Mouse (Mus musculus) kidney, embryonic 15.5 days (tissue): Measurements from ENCODE around the gene Atp8b4. TPM values are rescaled to one million over a fixed set of nuclear protein-coding genes. Genes with fewer than 3 reads are reported as not detected.

Experiments
- ATAC-seq: fragments of 200-750 bp; cut with Nextera tagmentation; replicated peaks from 2 replicates; pipeline ENCODE4 v1.8.0; 2017; ENCODE audit warnings: moderate TSS enrichment; ENCODE audit not compliant: low FRiP score
- H3K27ac ChIP-seq: fragments of 300-500 bp; sonication (generic); 2 replicates; pipeline ENCODE4 v1.5.1; 2015; ENCODE audit warnings: mild to moderate bottlenecking, inconsistent platforms
- H3K27me3 ChIP-seq: fragments of 300-500 bp; sonication (generic); 2 replicates; pipeline ENCODE4 v1.6.1; 2015; ENCODE audit warnings: inconsistent platforms
- H3K36me3 ChIP-seq: fragments of 300-500 bp; sonication (generic); 2 replicates; pipeline ENCODE4 v1.6.1; 2015; ENCODE audit warnings: inconsistent platforms
- H3K4me1 ChIP-seq: fragments of 300-500 bp; sonication (generic); 2 replicates; pipeline ENCODE4 v1.6.1; 2015; ENCODE audit warnings: inconsistent platforms
- H3K4me2 ChIP-seq: fragments of 300-500 bp; sonication (generic); 2 replicates; pipeline ENCODE4 v1.6.1; 2015; ENCODE audit warnings: moderate library complexity, mild to moderate bottlenecking, inconsistent platforms
- H3K4me3 ChIP-seq: fragments of 300-500 bp; sonication (generic); replicated peaks from 2 replicates; pipeline ENCODE4 v1.5.1; 2015; ENCODE audit warnings: mild to moderate bottlenecking, inconsistent platforms
- H3K9ac ChIP-seq: fragments of 300-500 bp; sonication (generic); 2 replicates; pipeline ENCODE4 v1.6.1; 2015; ENCODE audit warnings: mild to moderate bottlenecking, inconsistent platforms
- H3K9me3 ChIP-seq: fragments of 300-500 bp; sonication (generic); replicated peaks from 2 replicates; pipeline ENCODE4 v1.6.1; 2016; ENCODE audit warnings: inconsistent platforms
- WGBS: fragments of 180-500 bp; shearing (Covaris S2); methylation state at CpG from one replicate; pipeline ENCODE4 v1.1.7; 2015; ENCODE audit warnings: mixed read lengths; 5-methylcytosine and 5-hydroxymethylcytosine counted together
- polyA plus RNA-seq: library from polyadenylated mRNA; unstranded; fragments of >200 nt; fragmentation: Nextera tagmentation; extraction: Ambion mirVana; gene quantifications from 2 replicates; pipeline ENCODE4 v1.2.1, GENCODE M21; 2015

Atp8b4 gene
- polyA plus RNA-seq, 1 experiment from 2014 or later: 0.18 TPM

GRCm38 (mm10) chr2:126493306-126493705 is 7.2 kb downstream of the Atp8b4 start:
- ATAC-seq: no peak
- Histone ChIP-seq H3K27ac (no peak overlapping the region), H3K27me3 (no peaks in the 10 kb centered on the region), H3K4me3 (no peak overlapping the region), H3K9ac (no peak overlapping the region), H3K36me3 (no peaks in the 10 kb centered on the region), H3K4me1 (no peaks in the 10 kb centered on the region), H3K9me3 (no peaks in the 10 kb centered on the region), H3K4me2 (no peak overlapping the region)
- WGBS: 82% methylated on average over 8 of the region's 8 CpGs

- H3K9ac ChIP-seq: no peak overlapping the region
- no peaks in the 10 kb centered on the region for H3K9me3 ChIP-seq
- H3K27ac ChIP-seq: no peak overlapping the region
- 42% methylated on average over 5 of the region's 5 CpGs for WGBS
- no peak for ATAC-seq
- H3K36me3 ChIP-seq: no peaks in the 10 kb centered on the region
- no peaks in the 10 kb centered on the region for H3K27me3 ChIP-seq
- no peak overlapping the region for H3K4me3 ChIP-seq
- H3K4me1 ChIP-seq: no peaks in the 10 kb centered on the region
- no peak overlapping the region for H3K4me2 ChIP-seq
Measured at GRCm38 (mm10) chr2:126492713-126493112, 7.8 kb downstream of the Atp8b4 start.

GRCm38 (mm10) chr2:126491446-126491845 is 9.0 kb downstream of the Atp8b4 start:
- 79% methylated on average over 4 of the region's 4 CpGs for WGBS
- no peak overlapping the region for H3K4me3 ChIP-seq
- no peaks in the 10 kb centered on the region for H3K9me3 ChIP-seq
- H3K36me3 ChIP-seq: no peaks in the 10 kb centered on the region
- no peaks in the 10 kb centered on the region for H3K27me3 ChIP-seq
- no peaks in the 10 kb centered on the region for H3K4me1 ChIP-seq
- H3K27ac ChIP-seq: no peak overlapping the region
- H3K9ac ChIP-seq: no peak overlapping the region
- ATAC-seq: no peak
- no peak overlapping the region for H3K4me2 ChIP-seq

DNA sequence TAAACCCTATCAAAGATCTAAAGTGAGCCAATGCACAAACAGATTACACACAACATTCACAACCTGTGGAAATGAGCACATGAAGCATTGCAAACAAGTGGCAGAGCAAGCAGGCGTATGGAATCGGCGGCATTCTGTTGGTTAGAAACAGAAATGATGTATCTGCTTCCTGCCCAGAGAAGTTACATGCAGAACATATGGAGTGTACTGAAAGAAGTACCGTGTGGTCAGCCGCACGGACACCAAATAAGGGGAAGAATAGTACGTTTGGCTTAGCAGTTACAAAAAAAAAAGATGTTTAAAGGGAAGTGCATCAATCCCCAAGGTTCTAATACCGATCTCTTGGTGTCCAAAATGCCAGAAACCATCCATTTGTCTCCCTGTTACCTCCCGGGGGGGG is 9.9 kb downstream of the Atp8b4 start:
- no peaks in the 10 kb centered on the region for H3K9me3 ChIP-seq
- H3K4me3 ChIP-seq: no peak overlapping the region
- no peak for ATAC-seq
- WGBS: 84% methylated on average over 9 of the region's 9 CpGs
- no peak overlapping the region for H3K4me2 ChIP-seq
- H3K9ac ChIP-seq: no peak overlapping the region
- no peaks in the 10 kb centered on the region for H3K27me3 ChIP-seq
- no peaks in the 10 kb centered on the region for H3K36me3 ChIP-seq
- H3K27ac ChIP-seq: no peak overlapping the region
- no peaks in the 10 kb centered on the region for H3K4me1 ChIP-seq

DNA sequence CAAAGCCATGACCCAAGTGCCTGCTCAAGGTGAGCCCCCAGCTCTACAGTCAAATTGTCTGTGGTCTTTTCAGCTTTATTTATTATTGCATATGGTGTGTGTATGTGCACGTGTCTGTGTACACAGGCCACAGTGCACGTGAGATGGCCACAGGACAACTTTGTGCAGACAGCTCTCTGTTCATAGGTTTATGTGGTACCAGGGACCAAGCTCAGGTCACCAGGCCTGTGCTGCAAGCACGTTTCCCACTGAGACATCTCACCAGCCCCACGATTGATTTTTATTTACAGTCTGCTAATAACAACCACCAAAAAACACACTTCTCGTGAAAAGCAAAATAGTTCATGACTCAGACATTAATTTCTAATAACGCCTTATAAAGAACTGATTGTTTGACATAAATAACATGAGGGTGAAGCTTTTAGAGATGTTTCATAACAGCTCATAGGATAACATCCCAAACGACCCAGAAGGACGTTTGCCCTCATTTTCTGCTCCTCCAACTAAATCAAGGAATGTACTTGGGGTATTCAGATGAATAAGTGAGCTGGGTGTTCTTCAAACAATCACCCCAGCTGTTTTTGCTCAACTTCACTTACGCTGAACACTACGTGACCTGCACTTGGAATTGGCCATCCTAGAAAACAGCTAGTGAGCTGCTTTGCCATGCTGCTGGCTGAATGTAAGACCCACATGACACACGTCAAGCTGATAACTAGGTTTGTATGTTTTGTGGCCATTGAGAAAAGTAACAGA is 15.0 kb downstream of the Atp8b4 start:
- H3K4me3 ChIP-seq: no peak overlapping the region
- H3K27ac ChIP-seq: no peak overlapping the region
- ATAC-seq: no peak
- no peaks in the 10 kb centered on the region for H3K9me3 ChIP-seq
- no peaks in the 10 kb centered on the region for H3K4me1 ChIP-seq
- H3K36me3 ChIP-seq: no peaks in the 10 kb centered on the region
- H3K9ac ChIP-seq: no peak overlapping the region
- no peaks in the 10 kb centered on the region for H3K27me3 ChIP-seq
- WGBS: 71% methylated on average over 11 of the region's 11 CpGs
- no peak overlapping the region for H3K4me2 ChIP-seq

- H3K4me1 ChIP-seq: no peaks in the 10 kb centered on the region
- no peak overlapping the region for H3K4me3 ChIP-seq
- no peaks in the 10 kb centered on the region for H3K9me3 ChIP-seq
- no peak for ATAC-seq
- WGBS: 54% methylated on average over 6 of the region's 6 CpGs
- H3K4me2 ChIP-seq: no peak overlapping the region
- H3K36me3 ChIP-seq: no peaks in the 10 kb centered on the region
- no peak overlapping the region for H3K27ac ChIP-seq
- H3K9ac ChIP-seq: no peak overlapping the region
- H3K27me3 ChIP-seq: no peaks in the 10 kb centered on the region
Measured at GRCm38 (mm10) chr2:126483337-126483736, 17.1 kb downstream of the Atp8b4 start.

DNA sequence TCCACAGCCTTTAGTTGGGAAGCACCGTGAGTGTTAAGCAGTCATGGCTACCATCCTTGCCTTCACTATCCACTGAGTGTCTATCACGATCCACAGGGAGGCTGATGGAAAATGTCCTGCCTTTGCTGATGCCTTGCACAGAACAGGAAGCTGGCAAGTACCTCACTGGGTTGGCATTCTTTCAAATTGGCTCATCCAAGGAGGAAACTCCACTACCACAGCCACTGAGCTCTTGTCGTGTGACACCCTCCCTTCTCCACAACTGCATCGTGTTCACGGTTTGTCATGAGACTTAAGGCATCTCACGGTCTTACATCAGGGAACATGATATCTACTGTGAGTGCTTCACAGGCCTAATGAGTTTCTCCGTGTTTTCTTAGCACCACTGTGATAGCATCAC is 22.9 kb downstream of the Atp8b4 start:
- Histone ChIP-seq H3K9me3 (no peaks in the 10 kb centered on the region), H3K9ac (no peak overlapping the region), H3K4me2 (no peak overlapping the region), H3K4me1 (no peaks in the 10 kb centered on the region), H3K27me3 (no peaks in the 10 kb centered on the region), H3K36me3 (no peaks in the 10 kb centered on the region), H3K27ac (no peak overlapping the region), H3K4me3 (no peak overlapping the region)
- ATAC-seq: no peak
- WGBS: 77% methylated on average over 7 of the region's 7 CpGs

GRCm38 (mm10) chr2:126475681-126476410 is 24.6 kb downstream of the Atp8b4 start:
- Histone ChIP-seq H3K27ac (no peak overlapping the region), H3K4me3 (no peak overlapping the region), H3K4me1 (no peaks in the 10 kb centered on the region), H3K4me2 (no peak overlapping the region), H3K9ac (no peak overlapping the region), H3K27me3 (no peaks in the 10 kb centered on the region), H3K36me3 (no peaks in the 10 kb centered on the region), H3K9me3 (no peaks in the 10 kb centered on the region)
- 85% methylated on average over 11 of the region's 11 CpGs for WGBS
- ATAC-seq: no peak

GRCm38 (mm10) chr2:126474019-126474418 is 26.5 kb downstream of the Atp8b4 start:
- ATAC-seq: no peak
- Histone ChIP-seq H3K4me2 (no peak overlapping the region), H3K36me3 (no peaks in the 10 kb centered on the region), H3K9ac (no peak overlapping the region), H3K9me3 (no peaks in the 10 kb centered on the region), H3K27ac (no peak overlapping the region), H3K4me3 (no peak overlapping the region), H3K27me3 (no peaks in the 10 kb centered on the region), H3K4me1 (no peaks in the 10 kb centered on the region)
- 91% methylated on average over 6 of the region's 6 CpGs for WGBS

DNA sequence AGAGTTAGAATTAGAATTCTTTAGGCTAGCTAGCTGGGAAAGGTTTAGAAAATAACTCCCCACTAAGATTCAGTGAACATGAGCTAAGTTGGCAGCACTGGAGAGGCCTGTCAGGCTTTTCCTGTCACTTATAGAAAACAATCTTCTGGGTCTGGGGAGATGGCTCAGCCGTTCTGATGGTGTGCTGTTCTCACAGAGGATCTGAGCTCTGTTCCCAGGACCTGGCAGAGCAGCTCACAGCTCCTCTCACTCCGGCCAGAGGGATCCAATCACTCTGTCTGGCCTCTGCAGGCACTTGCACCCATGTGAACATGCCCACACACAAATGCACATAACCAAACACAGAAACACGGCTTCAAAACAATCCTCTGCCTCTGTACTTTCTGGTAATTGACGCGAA is 27.6 kb downstream of the Atp8b4 start:
- H3K27me3 ChIP-seq: no peaks in the 10 kb centered on the region
- H3K4me1 ChIP-seq: no peaks in the 10 kb centered on the region
- no peak overlapping the region for H3K4me2 ChIP-seq
- H3K9ac ChIP-seq: no peak overlapping the region
- WGBS: 67% methylated on average over 5 of the region's 5 CpGs
- H3K36me3 ChIP-seq: no peaks in the 10 kb centered on the region
- no peak overlapping the region for H3K27ac ChIP-seq
- no peak overlapping the region for H3K4me3 ChIP-seq
- H3K9me3 ChIP-seq: no peaks in the 10 kb centered on the region
- ATAC-seq: no peak

DNA sequence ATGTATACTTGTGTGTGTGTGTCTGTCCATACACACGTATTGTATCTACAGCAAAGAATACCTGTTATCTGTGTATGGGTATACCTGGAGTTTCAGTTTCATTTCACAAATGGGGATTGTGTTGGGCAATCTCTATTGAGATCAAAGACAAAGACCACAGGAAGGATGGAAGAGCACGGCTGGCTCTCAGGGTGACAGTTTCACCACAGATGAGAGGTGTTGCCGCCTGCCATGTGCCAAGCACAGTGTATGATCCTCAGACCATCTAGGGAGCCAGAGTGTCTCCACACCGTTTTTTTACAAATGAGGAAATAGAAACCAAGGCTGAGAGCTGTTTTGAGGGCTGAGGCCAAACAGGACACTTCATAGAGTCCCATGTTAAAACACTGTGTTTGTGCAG is 32.7 kb downstream of the Atp8b4 start:
- no peak overlapping the region for H3K4me3 ChIP-seq
- WGBS: 74% methylated on average over 4 of the region's 4 CpGs
- H3K9me3 ChIP-seq: no peaks in the 10 kb centered on the region
- ATAC-seq: no peak
- no peaks in the 10 kb centered on the region for H3K27me3 ChIP-seq
- no peaks in the 10 kb centered on the region for H3K36me3 ChIP-seq
- no peak overlapping the region for H3K9ac ChIP-seq
- no peak overlapping the region for H3K4me2 ChIP-seq
- no peaks in the 10 kb centered on the region for H3K4me1 ChIP-seq
- H3K27ac ChIP-seq: no peak overlapping the region

DNA sequence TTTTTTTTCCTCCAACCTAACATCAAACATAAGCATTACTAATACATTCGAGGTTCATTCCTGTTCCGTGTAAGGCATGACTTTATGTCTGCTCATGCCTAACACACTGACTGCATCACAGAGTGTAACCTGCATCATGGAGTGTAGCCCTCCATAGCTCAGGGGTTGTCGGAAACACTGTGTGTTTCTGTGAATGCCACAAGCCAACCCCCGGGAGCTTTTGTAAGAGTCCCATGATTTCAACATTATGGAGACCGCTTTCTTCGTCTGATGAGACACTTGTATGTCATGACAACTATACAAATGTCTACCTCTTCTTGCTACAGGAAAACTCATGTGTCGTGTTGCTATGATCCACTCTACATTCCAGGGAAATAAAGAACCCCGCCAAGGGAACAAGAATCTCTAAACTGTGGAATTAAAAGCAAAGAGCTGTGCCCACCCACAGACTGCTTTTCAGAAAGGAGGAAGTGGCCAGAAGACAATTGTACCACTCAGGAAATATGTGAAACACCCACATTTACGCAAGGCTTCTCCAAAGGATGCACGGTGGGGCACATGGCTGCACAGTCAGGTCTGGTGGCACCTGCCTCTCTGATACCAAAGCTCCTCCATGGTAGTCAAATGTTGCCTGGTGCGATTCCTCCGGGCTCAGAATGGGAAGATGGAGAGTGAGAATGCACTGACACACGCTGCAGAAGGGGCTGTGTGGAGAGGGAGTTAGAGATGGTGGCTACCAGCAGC is 33.9 kb downstream of the Atp8b4 start:
- WGBS: 89% methylated on average over 13 of the region's 13 CpGs

More for the DNA sequence above, 33.9 kb downstream of the Atp8b4 start:
- ATAC-seq: no peak
- Histone ChIP-seq H3K4me1 (no peaks in the 10 kb centered on the region), H3K9me3 (no peaks in the 10 kb centered on the region), H3K4me2 (no peak overlapping the region), H3K4me3 (no peak overlapping the region), H3K27ac (no peak overlapping the region), H3K27me3 (no peaks in the 10 kb centered on the region), H3K36me3 (no peaks in the 10 kb centered on the region), H3K9ac (no peak overlapping the region)
